Mouse (Mus musculus) left cerebral cortex, postnatal 14 days (tissue): ENCODE results near the gene 1700013G24Rik. TPM values are rescaled to one million over a fixed set of nuclear protein-coding genes. Genes with fewer than 3 reads are reported as not detected.

ENCODE experiments used
- DNase-seq, 2 experiments: peaks; one replicate each; pipeline ENCODE4 v3.0.0; 2021 to 2022; ENCODE audit warnings: low spot score in 2 of 2, mixed read lengths in 1 of 2
- intact Hi-C: fragments of 180-260 bp; cut with DNase I; formaldehyde crosslinking; loops from one replicate; pipeline ENCODE4 v1.15.1; 2025
- total RNA-seq, 2 experiments: library from RNA; stranded (reverse); gene quantifications; 2 replicates each; pipeline ENCODE4 v1.2.3; 2021

1700013G24Rik gene
- total RNA-seq, 2 experiments from 2014 or later, result not detected

DNA sequence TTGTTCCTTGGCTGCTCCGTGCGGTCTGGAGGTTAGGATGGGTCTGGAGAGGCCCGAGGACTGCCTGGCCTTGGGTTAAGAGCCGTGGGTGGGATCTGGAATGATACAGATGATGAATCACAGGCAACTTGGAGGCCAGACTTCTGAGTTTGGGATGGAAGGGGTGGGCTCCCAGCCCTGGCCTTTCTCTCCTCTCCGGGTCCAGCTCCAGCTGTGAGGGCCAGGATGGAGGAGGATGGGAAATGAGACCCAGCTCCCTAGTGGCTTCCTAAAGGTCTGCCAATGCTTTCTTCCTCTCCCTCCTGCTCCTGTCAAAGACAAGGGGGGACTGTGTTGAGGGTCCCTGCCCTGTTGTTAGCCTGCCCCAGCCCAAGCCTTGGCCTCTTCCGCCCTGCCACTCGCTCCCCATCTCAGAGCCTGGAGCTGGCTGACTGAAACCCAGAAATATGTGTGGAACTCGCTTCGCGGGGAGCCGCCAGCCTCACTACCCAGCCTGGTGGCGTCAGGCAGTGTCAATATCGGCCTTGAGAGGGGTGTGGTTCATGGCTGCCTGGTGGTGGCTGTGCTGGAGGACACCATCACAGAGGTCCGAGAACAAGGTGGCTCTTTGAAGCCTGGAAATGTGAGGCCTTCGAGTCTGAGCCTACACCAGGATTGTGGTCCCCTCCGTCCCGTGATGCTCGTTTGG lies 20.8 kb downstream of the 1700013G24Rik start:
- DNase-seq, result no peak
- intact Hi-C loops, result no loop called here

DNA sequence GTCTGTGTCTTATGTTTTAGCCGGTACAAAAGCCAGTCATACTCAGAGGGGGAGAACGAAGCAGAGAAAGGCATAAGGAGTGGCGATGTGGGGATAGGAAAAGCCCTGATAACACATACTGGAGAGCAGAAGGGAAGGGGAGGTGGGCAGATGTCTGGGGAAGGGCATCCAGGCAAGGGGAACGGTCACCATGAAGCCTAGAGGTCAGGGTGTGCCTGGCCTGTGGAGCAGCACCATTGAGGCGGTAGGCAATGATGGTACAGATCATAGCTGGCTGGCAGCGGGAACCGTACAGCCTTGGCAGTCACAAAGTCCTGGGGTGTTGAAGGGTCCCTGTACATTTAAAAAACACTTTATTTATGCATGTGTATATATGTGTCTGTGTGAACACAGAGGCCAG lies 21.6 kb downstream of the 1700013G24Rik start:
- no peak for DNase-seq
- intact Hi-C loops, result no loop called here

DNA sequence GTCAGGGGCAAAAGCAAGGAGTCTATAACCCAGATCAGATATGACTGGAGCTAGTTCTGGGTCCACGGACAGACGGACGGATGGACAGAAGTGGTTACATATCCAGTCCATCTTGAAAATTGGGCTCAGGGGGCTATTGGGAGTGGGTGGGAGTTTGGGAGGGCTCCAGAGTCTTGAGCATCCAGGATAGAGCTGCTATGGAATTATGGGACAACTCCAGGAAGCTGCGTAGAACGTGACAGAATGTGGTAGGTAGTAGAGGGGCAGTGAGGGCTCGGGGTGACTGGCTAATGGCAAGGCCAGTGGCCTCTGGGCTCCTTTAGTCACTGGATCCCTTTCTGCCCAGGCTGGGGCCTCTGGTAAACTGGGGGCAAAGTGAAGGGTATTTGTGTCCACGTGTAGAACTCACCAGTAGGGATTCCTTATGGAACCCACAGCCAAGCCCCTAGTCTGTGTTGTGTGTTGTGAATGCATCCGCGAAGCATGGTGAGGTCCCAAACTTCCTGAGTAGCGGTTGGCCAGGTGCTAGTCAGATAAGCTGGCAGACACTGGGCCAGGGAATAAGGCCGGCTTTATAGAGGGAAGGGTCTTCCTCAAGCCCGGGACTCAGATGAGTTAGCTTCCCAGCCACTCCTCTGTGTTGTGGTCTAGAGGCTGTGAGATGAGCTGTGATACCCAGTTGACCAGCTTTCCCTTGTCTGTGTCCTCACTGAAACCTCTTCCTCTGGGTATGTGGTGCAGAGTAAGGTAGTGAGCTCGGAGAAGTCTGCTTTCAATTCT lies 22.4 kb downstream of the 1700013G24Rik start:
- no peak for DNase-seq
- intact Hi-C loops, result no loop called here

DNA sequence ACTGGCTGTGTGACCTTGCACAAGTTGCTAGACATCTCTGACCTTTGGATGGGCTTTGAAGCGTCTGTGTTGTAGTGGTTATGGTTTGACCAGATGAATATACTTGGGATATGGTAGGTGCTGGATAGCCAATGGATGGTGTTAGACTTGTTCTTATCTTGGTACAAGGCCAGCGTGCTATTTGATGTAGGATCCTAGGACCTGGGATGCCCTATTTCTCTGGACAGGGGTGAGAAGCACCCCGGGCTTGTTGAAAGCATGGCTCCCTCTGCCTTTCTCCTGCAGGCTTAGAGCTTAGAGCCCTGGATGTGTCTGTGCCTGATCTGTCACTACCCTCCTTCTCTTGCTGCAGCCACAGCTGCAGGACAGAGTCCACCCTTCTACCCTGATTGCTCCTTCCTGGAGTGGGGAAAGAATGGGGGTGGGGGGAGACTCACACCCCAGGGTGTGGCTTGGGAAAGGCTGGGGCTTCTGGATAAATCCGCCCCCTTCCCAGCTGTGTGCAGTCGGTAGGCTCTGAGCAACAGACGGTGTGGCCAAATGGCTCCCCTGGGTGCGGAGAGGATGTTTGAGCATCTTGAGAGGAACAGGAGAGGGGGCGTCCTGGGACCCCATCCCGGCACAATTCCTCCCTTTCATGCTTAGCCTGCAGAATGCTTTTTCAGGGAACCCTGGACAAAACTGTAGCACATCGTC lies 23.1 kb downstream of the 1700013G24Rik start:
- DNase-seq, result peak; percentile 44 to 61
- intact Hi-C loops, result no loop called here

DNA sequence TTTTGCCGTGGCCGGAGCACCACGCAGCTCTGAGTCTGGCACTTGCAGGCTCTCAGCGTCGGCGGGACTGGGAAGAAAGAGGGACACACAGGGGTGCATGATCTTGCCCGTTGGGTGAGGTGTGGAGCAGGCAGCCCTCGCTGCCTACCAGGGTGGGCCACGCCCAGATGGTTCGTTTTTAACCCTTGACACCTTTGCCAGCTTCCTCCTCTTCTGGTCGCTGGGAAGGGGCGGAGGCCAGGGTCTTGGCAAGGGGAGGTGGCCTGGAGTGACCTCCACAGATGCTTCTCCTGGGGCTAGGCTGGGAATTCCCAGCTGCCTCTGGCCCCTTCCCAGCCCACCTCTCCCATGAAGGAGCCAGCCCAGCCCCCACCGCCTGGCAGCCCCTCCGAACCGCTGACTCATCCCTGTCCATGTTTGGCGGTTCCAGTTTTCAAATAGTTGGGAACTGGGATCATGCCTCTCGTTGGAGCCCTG lies 23.7 kb downstream of the 1700013G24Rik start:
- DNase-seq, result no peak
- intact Hi-C loops, result no loop called here

DNA sequence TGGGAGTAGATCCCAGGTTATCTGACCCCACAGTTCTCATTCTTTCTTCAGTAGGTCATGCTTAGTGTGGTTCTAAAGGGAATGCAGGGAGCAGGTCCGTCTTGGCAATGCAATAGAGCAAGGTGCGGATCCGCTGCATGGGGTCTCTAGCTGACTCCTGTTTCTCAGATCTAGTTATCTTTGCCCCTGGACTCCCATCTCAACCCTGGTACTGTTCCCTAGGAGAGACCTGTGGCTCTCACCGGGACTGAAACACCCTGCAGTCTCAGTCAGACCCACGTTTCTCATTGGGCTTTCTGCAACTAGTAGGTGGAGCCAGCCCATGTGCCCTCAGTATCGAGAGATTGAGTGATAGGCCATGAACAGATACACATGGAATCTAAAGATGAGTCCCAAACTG lies 24.5 kb downstream of the 1700013G24Rik start:
- DNase-seq, result no peak

DNA sequence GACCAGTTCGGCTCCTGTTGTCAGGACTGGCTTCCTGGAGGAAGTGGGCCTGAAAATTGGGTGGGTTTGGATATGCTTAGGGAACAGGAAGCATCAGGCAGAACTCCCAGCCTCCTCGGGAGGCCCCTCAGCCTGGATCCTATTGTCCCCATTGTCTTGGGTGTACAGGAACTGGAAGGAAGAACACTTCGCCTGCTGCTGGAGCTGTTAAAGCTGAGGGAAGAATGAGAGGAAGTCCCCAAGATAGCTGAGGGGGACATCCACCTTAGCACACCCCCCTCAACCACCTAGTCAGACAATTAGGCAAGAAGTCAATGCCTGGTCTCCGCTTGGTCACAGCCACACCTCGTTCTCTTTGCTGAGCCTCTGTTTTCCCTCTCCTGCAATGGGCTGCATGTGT lies 25.2 kb downstream of the 1700013G24Rik start:
- intact Hi-C loops, result no loop called here
- DNase-seq, result no peak

More for the DNA sequence above, 24.5 kb downstream of the 1700013G24Rik start:
- intact Hi-C loops, result no loop called here

DNA sequence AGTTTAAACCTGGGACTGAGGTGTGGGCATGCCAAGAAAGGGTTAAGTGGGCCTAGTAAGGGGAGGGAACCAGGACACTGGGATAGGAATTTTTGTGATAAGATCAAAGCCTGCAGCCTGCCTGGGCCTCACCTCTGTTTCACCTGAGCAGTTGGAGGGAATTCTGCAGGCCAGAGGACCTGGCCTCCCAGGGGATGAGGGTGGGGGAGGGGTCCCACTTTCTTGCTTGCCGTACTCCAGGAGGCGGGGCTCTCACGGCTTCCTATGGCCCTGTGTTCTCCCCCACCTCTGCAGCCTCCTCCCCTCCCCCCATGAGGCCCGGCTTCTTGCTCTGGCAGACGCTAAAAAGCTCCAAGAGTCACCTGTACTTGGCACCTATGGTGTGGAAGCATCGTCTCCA lies 26.7 kb downstream of the 1700013G24Rik start:
- intact Hi-C loops, result no loop called here
- no peak for DNase-seq

DNA sequence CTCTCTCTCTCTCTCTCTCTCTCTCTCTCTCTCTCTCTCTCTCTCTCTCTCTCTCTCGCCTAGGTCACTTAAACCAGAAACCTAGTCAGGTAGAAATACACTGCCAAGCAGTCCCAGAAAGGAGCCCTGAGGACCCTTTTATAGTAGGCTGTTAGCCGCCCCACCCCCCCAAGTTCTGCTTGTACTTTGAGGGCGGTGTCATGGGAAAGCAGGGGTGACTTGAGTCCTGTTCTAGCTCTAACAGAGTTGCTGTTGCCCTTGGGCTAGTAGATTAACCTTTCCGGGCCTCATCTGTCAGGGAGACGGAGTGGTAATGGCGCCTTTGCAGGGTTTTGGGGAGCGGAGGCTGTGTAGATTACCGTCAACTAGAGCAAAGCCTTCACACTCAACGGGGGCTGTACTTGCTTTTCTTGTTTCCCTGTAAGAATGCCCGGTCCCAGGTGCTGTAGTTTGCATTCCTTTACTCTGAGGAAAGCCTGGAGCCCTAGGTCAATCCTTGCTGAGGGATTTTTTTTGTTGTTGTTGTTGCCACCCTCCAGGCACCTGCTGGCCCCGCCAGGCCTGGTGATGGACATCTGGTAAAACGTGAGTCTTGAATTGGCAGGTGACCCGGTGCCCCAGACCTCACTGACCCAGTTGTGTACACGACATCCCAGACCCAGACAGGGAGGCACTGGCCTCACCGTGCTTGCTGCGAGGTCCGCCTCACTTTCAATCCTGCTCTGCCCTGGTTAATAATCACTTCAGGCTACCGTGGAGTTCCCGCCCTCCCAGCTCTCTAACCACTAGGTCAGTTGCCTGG lies 27.3 kb downstream of the 1700013G24Rik start:
- intact Hi-C loops, result no loop called here
- DNase-seq, result no peak

DNA sequence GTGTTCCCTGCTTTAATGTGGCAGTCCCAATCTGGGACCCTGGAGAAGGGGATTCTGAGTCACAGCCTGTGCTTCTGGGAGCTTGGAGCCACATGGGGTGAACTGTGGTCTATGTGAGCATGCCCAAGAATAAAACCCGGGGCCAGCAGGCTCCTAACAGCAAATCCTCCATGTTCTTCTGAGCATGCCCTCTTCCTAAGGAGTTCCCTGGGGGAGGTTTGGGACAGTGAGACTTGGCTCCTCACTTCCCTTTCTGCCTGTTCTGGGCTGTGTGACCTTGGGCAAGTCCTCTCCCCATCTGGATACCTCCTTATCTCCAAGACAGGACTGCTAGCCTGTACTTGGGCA lies 27.9 kb downstream of the 1700013G24Rik start:
- intact Hi-C loops, result no loop called here
- DNase-seq, result no peak

DNA sequence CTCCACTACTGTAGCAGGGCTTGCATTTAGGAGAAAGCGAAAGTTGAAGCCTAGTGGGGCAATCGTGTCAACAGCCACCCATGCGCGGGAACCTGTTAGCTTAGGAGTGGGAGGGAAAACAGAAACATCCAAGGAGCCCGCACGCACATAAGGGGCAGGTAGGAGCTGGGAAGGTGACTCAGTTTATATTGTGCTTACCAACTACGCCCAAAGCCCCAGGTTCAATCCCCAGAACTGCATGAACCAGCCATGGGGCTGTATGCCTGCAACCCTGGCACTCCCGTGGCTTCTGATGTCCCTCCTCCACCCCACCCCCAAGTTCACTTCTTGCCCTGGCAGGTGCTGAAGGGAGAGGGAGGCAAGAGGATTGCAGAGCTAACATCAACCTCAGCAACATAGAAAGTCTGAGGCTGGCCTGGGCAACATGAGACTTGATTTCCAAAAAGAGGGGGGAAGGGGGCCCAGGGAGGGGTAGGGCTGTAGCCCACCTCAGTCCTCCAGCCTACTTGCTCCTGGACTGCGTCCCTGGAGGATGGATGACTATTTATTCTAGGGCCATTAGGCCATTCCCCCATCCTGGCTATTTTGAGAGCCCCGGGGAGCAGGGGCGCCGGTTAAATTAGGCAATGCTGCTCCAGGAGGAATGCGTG lies 28.4 kb downstream of the 1700013G24Rik start:
- intact Hi-C loops, result no loop called here
- DNase-seq, result no peak

DNA sequence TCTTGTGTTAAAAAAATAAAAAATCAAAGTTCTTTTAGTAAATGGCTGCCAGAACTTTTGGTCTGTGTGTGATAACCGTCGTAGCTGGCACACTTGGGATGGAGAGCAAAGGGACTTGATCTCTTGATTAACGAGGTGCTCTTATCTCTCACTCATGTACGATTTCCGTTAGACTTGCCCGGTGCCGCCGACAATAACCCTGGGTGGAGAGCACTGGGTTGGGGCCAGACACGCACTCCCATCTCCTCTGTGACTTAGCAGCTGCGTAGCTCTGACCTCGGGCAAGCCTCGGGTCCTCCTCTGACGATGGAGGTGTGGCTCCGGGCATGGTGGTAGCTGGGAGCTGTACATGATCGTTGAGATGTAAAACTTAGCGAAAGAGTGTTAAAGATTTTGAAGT lies 30.8 kb downstream of the 1700013G24Rik start:
- intact Hi-C loops, result no loop called here

DNA sequence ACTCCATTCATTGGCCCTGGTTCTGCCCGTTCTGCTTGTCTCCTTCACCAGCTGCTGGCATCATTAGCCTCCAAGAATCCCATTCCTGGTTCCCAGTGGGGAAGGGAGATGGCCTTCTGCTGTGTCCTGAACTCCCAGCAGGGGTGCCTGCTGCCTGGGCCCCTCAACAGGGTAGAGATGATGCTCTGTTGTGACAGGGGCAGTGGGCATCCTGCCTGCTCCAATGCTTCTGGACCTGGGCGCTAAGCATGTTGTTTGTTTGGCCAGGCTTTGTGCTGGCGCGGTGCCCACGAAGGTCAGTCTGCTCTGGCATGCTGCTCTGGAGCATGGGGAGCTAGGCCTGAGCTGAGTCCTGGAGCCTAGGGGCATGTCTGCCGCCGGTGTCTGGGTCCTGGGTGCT lies 31.5 kb downstream of the 1700013G24Rik start:
- DNase-seq, result no peak
- intact Hi-C loops, result no loop called here

More for the DNA sequence above, 30.8 kb downstream of the 1700013G24Rik start:
- no peak for DNase-seq

DNA sequence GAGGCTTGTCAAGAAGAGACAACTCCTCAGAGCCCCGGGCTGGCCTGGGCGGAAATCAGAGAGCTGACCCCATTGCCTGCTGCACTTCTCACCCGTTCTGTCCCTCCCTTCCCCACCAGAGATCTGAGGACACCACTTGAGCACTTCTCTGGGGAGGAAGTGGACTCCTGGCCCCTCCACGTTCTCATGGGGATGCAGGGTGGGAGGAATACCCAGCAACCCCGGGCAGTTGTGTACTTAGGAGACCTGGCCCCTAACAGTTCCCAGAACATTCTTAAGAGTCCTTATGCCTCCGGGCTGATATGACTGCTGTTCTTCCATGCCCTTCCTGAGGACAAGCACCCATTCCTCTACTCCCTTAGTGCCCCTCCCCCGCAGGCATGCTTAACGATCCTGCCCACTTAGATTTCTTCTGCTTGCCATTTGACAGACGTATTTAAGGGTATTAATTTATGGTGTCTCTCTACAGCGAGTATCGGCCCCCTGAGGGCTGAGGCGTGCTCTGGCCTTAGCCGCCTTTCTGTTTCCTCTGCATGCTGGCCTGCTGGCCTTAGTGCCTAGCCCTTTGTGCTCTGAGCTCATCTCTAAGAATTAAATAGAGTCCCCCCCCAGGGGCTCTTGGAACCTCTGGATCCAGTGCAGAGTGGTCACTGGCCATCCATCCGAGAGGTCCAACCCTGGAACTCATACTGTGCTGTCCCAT lies 32.3 kb downstream of the 1700013G24Rik start:
- intact Hi-C loops, result no loop called here
- DNase-seq, result no peak

DNA sequence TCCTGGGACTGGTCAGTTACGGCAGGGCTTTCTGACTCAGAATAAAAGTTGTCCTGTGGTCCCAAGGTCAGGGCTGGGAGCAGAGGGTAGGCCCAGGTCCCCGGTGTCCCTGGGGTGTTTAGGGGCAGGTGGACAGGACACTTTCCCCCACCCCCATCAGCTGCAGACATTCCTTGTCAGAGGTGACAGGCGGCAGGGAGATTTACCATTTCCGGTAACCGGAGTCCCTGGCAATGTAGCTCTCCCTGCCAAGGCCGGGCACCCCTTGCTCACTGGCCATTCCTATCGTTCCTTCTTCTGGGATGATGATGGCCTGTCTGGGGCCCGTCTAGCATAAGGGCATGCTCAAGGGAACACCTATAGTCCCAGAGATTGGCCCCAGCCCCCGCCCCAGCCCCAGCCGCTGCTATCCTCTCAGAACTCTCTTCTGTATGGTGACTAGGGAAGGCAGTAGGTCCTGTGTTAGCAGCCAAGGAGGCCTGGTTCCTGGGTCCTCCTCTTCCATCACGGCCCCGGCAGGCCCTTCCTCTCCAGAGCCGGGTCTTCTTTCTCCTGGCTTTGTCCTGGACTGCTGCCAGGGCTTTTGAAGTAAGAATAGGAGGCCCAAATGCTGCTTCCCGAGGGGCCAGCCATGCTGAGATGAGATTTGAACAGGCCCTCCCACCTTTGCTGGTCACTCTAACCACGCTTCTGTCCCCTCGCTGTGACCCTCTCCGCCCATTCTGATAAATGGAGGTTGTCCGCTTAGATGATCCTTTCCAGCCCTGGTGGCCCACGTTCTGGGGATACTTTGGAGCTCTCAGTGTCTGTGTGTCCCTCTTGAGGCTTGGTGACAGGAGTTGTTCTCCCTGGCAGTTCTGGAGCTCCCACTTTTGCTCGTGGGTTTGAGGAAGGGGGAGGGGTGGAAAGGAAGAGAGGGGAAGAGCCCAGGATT lies 33.3 kb downstream of the 1700013G24Rik start:
- intact Hi-C loops, result no loop called here
- no peak for DNase-seq

DNA sequence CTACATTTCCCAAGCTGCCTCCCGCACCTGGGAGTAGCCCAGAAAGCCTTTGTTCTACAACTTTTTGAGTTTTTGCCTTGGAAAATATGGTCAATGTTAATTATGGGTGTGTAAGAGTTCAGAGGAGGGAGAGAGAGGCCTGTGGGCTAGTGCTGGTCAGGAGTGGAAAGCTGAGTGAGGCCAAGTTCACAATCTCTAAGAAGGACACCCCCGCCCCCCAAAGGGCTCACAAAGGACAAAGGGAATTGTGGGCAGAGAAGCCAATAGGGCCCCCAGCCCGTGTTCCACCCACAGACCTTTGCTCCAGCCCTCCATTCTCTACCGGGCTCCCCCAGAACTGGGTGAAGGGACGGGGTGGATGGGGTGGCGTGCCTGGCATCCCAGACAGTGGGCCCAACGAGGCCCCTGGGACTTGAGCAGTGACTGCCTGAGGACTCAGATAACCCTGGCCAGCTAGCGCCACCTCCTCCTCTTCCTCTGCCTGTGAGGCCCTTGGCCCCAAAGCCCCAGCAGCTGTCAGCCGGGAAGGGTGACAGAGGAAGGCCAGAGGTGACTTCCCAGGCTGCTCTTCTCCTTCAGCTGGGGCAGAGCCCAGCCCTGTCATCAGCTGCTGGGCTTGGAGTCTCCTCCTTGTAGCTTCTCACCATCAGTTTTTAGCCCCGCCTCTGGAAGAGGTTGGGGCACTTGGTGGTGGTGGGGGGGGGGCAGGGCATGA lies 34.4 kb downstream of the 1700013G24Rik start:
- DNase-seq, result no peak
- intact Hi-C loops, result no loop called here

DNA sequence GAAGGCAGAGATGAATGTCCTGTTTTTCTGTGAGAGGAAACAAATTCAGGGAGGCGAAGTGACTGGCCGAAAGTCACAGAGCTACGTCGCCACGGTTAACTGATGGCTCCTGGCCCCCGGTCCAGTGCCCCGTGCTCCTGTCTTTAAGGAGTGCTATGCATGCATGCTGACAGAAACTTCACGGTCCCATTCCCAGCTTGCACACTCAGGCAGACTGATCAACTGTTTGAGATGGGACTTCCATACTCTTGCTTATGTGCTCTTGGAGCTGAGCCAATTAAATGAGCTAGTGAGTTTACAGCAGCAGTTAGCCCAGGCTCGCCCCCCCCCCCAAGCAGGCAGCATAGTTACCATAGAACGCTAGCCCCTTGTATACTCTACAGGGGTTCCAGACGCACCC lies 35.0 kb downstream of the 1700013G24Rik start:
- DNase-seq, result no peak
- intact Hi-C loops, result no loop called here
